Mouse (Mus musculus): ENCODE data around the gene Lipf.

The Lipf gene

DNA sequence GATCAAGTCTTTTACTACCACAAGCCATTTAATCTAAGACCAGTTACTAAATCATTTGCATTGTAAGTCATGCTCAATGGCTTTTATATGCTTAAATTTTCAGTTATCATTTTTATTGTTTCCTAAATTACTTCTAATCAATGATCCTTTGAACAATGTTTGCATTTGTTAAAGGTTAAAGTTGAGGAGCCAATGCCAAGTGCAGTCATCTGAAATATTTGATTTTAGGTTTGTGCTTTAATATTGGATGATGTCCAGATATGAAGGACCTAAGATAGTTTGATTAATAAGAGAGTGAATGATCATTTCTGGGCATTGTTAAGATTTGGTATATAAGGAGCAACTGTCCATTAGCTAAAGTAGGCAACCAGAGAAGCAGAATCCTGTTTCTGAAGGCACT lies at the start of gene Lipf:
Lipf (plus strand) TSS at position 301 of the 400 bp plus-strand sequence.
- DNase-seq, result no peak

GRCm38 (mm10) chr19:33924099-33924498 lies 36.9 kb upstream of the Lipf start:
- DNase-seq, result no peak

GRCm38 (mm10) chr19:33979007-33979406 lies 18.0 kb downstream of the Lipf start:
- peak; percentile 19 for DNase-seq

GRCm38 (mm10) chr19:33983043-33983442 lies 22.1 kb downstream of the Lipf start:
- no peak for DNase-seq

DNA sequence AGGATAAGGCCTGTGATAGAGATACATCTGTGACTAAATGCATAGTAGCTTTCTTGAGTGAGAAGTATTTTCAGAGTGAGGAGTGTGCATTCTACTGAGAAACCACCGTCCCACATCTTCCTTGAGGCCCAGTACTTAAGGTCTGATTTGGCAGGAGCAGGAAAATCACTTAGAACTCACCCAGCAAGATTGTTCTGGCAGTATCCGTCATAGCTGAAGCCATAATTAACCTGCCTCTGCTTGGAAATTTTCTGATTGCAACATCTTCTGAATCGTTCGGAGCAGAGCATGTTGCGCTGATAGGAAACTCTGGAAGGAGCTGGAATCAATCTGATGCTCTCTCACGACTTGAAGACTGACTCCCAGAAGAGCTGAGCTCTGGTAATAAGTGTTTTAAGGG lies 47.0 kb downstream of the Lipf start, which contains the start of gene Lipk:
Lipk (plus strand) TSS at position 289 of the 400 bp plus-strand sequence.
- no peak for DNase-seq

DNA sequence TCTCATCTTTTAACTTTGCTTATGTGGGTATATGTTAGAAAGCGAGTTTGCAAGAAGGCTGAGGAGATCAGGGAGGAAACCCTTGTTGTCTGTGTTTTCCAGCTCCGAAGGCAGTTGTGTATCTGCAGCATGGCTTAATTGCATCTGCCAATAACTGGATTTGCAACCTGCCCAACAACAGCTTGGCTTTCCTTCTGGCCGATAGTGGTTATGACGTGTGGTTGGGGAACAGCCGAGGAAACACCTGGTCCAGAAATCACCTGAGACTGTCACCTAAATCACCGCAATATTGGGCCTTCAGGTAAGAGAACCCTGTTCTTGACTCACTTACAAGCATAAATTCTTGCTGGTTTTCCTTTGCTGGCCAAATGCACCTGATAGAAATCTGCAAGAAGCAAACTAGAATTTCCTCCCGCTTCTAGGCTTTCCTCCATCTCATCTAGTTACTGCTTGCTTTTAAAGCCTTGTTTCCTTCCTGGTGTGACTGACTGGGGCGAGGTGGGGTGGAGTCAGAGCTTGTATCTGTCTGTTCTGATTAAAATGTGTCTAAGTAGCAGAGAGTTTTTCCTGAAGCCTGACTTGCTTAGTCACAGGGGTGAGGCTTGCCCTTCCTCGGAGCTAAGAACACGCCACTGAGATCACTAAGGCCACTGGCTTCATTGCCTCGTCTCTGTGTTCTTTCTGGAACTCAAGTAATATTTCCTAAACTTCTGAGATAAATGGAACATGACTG lies 60.6 kb downstream of the Lipf start:
- no peak for DNase-seq

DNA sequence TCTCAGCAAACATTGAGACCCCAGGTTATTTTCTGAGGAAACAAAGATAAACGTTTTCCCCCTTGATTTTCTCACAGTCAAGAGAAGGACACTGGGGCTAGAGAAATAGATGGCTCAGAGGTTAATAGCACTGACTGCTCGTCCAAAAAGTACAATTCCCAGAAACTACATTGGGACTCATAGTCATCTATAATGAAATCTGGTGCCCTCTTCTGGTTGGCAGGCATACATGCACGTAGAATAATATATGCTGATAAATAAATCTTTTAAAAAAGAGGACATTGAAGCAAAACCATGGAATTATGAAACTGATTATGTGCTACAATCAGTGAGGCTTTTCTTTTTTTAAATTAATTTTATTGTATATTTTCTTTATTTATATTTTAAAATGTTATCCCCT lies 61.8 kb downstream of the Lipf start:
- peak; percentile 19 for DNase-seq
